Mouse (Mus musculus): ENCODE measurements around the gene Gm28778. TPM values are rescaled to one million over a fixed set of nuclear protein-coding genes. Genes with fewer than 3 reads are reported as not detected.

The Gm28778 gene
- not detected for polyA plus RNA-seq (2017; shearing (Covaris generic))

DNA sequence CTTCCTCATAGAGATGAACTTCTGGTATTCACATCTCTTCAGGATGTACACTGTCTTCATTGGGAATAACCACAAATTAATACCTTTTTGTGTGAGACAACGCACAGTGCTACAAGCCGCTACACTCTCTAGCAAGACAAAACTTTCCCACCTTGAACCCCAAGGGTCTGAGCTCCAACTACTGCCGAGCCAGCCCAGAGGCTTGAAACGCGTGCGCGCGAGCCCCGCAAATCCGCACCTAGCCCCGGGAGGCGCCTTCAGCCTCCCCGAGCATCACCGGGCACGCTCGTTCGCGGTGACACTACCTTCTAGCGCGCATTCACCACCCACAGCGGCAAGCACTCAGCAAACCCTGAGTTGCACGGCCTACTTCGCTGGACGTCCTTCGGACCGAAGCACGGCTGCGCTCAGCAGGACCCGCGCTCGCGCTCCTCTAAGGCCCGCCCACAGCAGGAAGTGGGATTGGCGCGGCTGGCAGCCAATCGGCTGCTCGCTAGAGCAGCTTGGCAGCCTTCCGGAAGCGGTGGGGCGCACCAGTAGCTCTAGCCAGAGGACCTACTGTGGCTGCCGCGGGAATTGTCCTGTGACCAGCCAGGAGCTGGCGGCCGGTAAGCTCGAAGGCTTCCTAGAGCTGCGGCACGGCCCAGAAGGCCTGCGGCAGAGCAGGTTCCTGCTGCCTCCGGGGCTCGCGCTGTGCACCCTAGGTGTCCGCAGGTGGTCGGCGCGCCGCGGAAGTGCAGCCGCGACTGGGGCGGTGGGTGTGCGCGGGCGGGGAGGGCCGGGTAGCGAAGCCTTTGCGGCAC, at the start of gene Gm28778, which contains the start of the genes Pms1 and Ormdl1:
Gene Gm28778 (plus strand): TSS at position 531 of the 803 bp plus-strand sequence.
Gene Pms1 (minus strand): TSS at position 438 of the 803 bp plus-strand sequence.
Gene Ormdl1 (plus strand): TSS at position 515 of the 803 bp plus-strand sequence.

DNA sequence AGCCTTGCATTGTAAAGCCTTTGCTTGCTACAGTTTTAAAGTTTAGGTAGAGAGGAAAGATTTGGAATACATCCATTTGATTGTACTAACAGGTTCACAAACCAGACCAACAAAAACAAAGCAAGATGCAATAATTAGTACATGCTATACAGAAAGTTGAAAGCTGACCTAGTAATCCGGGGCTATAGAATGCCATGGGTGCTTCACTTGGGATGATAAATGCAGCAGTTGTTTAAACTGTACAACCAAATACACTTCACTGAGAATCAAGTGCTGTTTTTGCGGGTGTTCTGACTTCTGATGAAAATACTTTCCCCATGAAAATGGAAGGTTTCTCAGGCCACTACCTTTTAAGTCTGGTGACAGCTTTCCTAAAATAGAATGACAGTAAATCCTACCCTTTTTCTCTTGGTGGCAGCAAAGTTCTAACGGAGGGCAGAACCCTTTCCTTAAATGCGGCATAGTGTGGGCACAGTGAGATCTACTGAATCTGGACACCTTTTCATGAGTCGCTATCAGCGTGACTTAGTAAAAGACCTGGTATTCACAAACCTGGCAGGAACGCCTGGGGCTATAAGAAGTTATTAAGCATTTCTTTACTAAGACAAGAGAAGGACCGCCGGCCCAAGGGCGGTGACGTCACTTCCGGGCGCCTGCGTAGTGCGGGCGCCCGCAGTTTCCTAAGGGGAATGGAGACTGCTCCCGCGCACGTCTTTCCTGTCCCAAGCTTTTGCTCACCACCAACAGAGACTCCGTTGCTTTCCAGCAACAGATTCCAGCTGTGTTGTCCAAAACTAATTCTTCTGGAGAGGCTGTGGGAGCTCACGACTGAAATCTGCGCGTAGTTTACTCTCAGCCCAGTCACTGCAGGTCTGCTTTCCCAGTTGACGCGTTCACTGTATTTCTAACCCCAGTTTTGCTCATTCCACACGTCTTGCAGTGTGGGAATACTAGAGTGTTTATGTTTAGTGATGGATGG, 16.4 kb downstream of the Gm28778 start, which contains the start of gene Osgepl1:
Gene Osgepl1 (plus strand): TSS at position 636 of the 979 bp plus-strand sequence.

DNA sequence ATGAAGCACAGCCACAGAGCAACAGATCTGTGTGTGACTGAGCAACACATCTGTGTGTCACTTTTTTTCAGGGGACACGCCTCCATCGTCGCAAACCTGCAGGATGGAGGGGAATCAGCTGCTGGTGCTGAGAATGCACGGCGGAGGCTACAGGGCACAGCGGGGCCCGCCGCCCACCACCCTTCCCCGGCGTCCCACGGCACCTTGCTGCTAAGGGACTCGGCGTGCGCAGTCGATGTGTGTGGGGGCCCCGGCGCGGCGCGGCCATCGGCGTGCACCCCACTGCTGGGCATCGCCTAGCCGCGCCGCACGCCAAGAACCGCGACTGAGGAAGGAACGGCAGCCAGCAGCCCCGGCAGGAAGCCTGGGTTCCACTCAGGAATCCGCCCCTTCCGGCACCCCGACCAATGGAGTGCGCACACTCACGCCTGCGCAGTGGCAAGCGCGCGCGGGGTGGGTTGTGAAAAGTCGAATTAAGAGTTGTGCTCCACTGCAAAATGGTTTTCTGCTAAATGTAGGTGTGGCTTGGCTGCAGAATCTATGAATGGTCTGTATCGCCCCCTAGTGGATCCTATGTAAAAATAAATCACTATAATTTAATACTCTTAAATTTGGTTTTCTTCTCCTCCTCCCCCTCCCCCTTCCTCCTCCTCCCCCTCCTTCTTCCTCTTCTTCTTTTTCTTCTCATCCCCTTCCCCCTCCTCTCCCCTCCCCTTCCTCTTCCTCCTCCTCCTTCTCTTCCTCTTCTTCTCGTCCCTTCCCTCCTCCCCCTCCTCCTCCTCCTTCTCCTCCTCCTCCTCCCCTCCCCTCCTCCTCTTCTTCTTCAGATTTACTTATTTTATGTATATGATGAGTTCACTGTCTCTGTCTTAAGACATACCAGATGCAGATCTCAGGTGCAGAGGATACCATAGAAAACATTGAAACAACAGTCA, 55.7 kb downstream of the Gm28778 start, which contains the start of the genes Asdurf, Gm28551 and Asnsd1:
Gene Asdurf (minus strand): TSS at position 293 of the 935 bp plus-strand sequence.
Gene Gm28551 (minus strand): TSS at position 341 of the 935 bp plus-strand sequence.
Gene Asnsd1 (minus strand): TSS at position 426 of the 935 bp plus-strand sequence.

Other genes starting within 250 kb of the Gm28778 start
- gene Mstn, start 235.5 kb upstream of the Gm28778 start, polyA plus RNA-seq (2017; shearing (Covaris generic)): not detected
- not detected for gene 1700019A02Rik, start 109.5 kb upstream of the Gm28778 start, polyA plus RNA-seq (2017; shearing (Covaris generic))
- gene Pms1, start 93 bp upstream of the Gm28778 start, polyA plus RNA-seq (2017; shearing (Covaris generic)): 15.9 TPM
- gene Ormdl1, start within 50 bp of the Gm28778 start, polyA plus RNA-seq (2017; shearing (Covaris generic)): 35.6 TPM
- gene Osgepl1, start 16.5 kb downstream of the Gm28778 start, polyA plus RNA-seq (2017; shearing (Covaris generic)): 8.6 TPM
- gene Asdurf, start 55.5 kb downstream of the Gm28778 start, polyA plus RNA-seq (2017; shearing (Covaris generic)): not detected
- gene Gm28551, start 55.6 kb downstream of the Gm28778 start, polyA plus RNA-seq (2017; shearing (Covaris generic)): 0.39 TPM
- gene Asnsd1, start 55.6 kb downstream of the Gm28778 start, polyA plus RNA-seq (2017; shearing (Covaris generic)): 54.3 TPM